Mouse (Mus musculus): Measurements from ENCODE around the gene Ptprn2. TPM values are rescaled to one million over a fixed set of nuclear protein-coding genes. Genes with fewer than 3 reads are reported as not detected.

Ptprn2 gene
- polyA plus RNA-seq, 1 experiment from 2014 or later = 0.02 TPM

- Histone ChIP-seq H3K9ac (no peak overlapping the region), H3K9me3 (replicated peaks) (no peaks in the 10 kb centered on the region), H3K36me3 (replicated peaks) (no peaks in the 10 kb centered on the region), H3K4me1 (replicated peaks) (no peaks in the 10 kb centered on the region), H3K4me2 (no peak overlapping the region), H3K27me3 (no peaks in the 10 kb centered on the region), H3K4me3 (replicated peaks) (no peak overlapping the region), H3K27ac (replicated peaks) (no peak overlapping the region)
- no peak for ATAC-seq (ENCODE audit: insufficient read depth)
- WGBS (ENCODE audit: insufficient replicate concordance) = 58% methylated on average over 8 of the region's 8 CpGs
These were observed 108.9 kb downstream of the Ptprn2 start for GRCm38 (mm10) chr12:116594457-116594856.

- WGBS (ENCODE audit: insufficient replicate concordance) = 76% methylated on average over 7 of the region's 7 CpGs
- Histone ChIP-seq H3K4me1 (replicated peaks) (no peaks in the 10 kb centered on the region), H3K27ac (replicated peaks) (no peak overlapping the region), H3K27me3 (no peaks in the 10 kb centered on the region), H3K36me3 (replicated peaks) (no peaks in the 10 kb centered on the region), H3K4me2 (no peak overlapping the region), H3K9me3 (replicated peaks) (no peaks in the 10 kb centered on the region), H3K4me3 (replicated peaks) (no peak overlapping the region), H3K9ac (no peak overlapping the region)
- ATAC-seq (ENCODE audit: insufficient read depth) = no peak
These were observed 109.5 kb downstream of the Ptprn2 start for GRCm38 (mm10) chr12:116594866-116595610.

DNA sequence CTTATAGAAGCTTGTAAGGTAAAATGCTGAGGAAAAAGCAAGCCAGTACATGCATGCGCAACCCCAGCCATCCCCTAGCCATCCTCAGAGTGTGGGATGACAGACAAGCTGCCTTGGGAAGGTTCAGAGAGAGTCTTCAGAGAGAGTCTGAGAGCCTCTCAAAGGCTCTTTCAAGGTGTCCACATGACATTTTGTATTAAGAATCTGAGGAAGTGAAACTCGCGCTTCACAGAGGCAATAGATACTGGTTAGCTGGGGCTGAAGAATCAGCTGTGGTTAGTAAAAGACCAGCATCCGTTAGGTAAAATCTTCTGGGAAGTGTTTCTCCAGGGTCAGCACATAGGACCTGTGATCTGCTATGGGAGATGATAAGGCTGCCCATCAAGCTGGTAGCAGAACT is 110.2 kb downstream of the Ptprn2 start:
- WGBS (ENCODE audit: insufficient replicate concordance) = 70% methylated on average over 4 of the region's 4 CpGs
- no peak overlapping the region for H3K4me3 ChIP-seq (replicated peaks)
- ATAC-seq (ENCODE audit: insufficient read depth) = no peak
- no peaks in the 10 kb centered on the region for H3K27me3 ChIP-seq
- no peaks in the 10 kb centered on the region for H3K4me1 ChIP-seq (replicated peaks)
- H3K36me3 ChIP-seq (replicated peaks) = no peaks in the 10 kb centered on the region
- H3K27ac ChIP-seq (replicated peaks) = no peak overlapping the region
- no peak overlapping the region for H3K4me2 ChIP-seq
- no peaks in the 10 kb centered on the region for H3K9me3 ChIP-seq (replicated peaks)
- H3K9ac ChIP-seq = no peak overlapping the region

DNA sequence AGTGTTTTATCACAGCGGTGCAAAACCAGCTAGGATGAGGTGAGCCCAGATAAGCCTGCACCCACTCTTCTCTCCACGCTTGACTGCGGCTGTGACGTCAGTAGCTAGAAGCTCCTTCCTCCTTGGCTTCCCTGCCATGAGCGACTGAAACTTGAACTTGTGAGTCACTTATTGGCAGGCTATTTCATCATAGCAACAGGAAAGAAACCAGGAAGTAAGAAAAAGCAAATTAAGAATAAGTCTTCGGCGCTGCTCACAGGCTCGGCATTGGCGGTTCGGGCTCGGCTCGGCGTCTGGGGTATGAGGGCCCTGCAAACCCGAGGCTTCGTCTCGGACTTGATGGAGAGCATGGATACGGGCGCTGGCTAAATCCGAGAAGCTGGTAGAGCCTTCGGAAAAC is 111.5 kb downstream of the Ptprn2 start:
- H3K4me1 ChIP-seq (replicated peaks) = no peaks in the 10 kb centered on the region
- WGBS (ENCODE audit: insufficient replicate concordance) = 65% methylated on average over 20 of the region's 20 CpGs
- no peaks in the 10 kb centered on the region for H3K9me3 ChIP-seq (replicated peaks)
- no peak overlapping the region for H3K27ac ChIP-seq (replicated peaks)
- H3K4me2 ChIP-seq = no peak overlapping the region
- H3K4me3 ChIP-seq (replicated peaks) = no peak overlapping the region
- no peaks in the 10 kb centered on the region for H3K27me3 ChIP-seq
- ATAC-seq (ENCODE audit: insufficient read depth) = no peak
- no peak overlapping the region for H3K9ac ChIP-seq
- no peaks in the 10 kb centered on the region for H3K36me3 ChIP-seq (replicated peaks)

DNA sequence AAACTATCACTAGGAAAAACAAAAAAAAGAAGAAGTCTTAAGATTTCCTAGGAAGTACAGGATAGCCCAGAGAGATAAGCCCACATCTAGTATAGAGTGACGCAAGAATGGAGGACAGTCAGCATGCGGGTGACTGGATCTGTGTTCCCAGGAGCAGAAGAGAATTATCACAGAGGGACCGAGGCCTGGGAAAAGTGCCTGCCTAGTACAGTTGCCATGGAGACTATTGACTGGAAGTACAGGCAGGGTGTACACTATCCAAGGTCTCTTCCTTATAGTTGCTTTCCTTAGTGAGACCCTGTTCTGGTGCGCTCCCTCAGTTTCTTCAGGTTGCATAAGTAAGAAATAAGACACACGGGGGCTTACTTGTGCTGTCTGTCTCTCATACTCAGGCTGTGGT is 112.2 kb downstream of the Ptprn2 start:
- no peaks in the 10 kb centered on the region for H3K4me1 ChIP-seq (replicated peaks)
- no peak overlapping the region for H3K27ac ChIP-seq (replicated peaks)
- WGBS (ENCODE audit: insufficient replicate concordance) = 71% methylated on average over 5 of the region's 5 CpGs
- H3K4me3 ChIP-seq (replicated peaks) = no peak overlapping the region
- no peaks in the 10 kb centered on the region for H3K9me3 ChIP-seq (replicated peaks)
- no peak overlapping the region for H3K4me2 ChIP-seq
- no peak overlapping the region for H3K9ac ChIP-seq
- H3K27me3 ChIP-seq = no peaks in the 10 kb centered on the region
- ATAC-seq (ENCODE audit: insufficient read depth) = no peak
- no peaks in the 10 kb centered on the region for H3K36me3 ChIP-seq (replicated peaks)

- no peak for ATAC-seq (ENCODE audit: insufficient read depth)
- H3K4me2 ChIP-seq = no peak overlapping the region
- WGBS (ENCODE audit: insufficient replicate concordance) = 56% methylated on average over 8 of the region's 8 CpGs
- H3K36me3 ChIP-seq (replicated peaks) = no peaks in the 10 kb centered on the region
- H3K9ac ChIP-seq = no peak overlapping the region
- no peaks in the 10 kb centered on the region for H3K9me3 ChIP-seq (replicated peaks)
- H3K27me3 ChIP-seq = no peaks in the 10 kb centered on the region
- H3K4me1 ChIP-seq (replicated peaks) = no peaks in the 10 kb centered on the region
- no peak overlapping the region for H3K4me3 ChIP-seq (replicated peaks)
- H3K27ac ChIP-seq (replicated peaks) = no peak overlapping the region
These were observed 112.8 kb downstream of the Ptprn2 start for GRCm38 (mm10) chr12:116598123-116599005.

GRCm38 (mm10) chr12:116599537-116599936 is 114.0 kb downstream of the Ptprn2 start:
- no peak overlapping the region for H3K9ac ChIP-seq
- H3K27me3 ChIP-seq = no peaks in the 10 kb centered on the region
- no peaks in the 10 kb centered on the region for H3K36me3 ChIP-seq (replicated peaks)
- H3K4me2 ChIP-seq = no peak overlapping the region
- ATAC-seq (ENCODE audit: insufficient read depth) = no peak
- WGBS (ENCODE audit: insufficient replicate concordance) = 61% methylated on average over 1 of the region's 1 CpGs
- H3K4me1 ChIP-seq (replicated peaks) = no peaks in the 10 kb centered on the region
- no peak overlapping the region for H3K27ac ChIP-seq (replicated peaks)
- no peak overlapping the region for H3K4me3 ChIP-seq (replicated peaks)
- H3K9me3 ChIP-seq (replicated peaks) = no peaks in the 10 kb centered on the region

- no peaks in the 10 kb centered on the region for H3K27me3 ChIP-seq
- H3K4me1 ChIP-seq (replicated peaks) = no peaks in the 10 kb centered on the region
- no peak overlapping the region for H3K9ac ChIP-seq
- no peak overlapping the region for H3K4me2 ChIP-seq
- no peaks in the 10 kb centered on the region for H3K36me3 ChIP-seq (replicated peaks)
- H3K9me3 ChIP-seq (replicated peaks) = no peaks in the 10 kb centered on the region
- no peak for ATAC-seq (ENCODE audit: insufficient read depth)
- H3K4me3 ChIP-seq (replicated peaks) = no peak overlapping the region
- no peak overlapping the region for H3K27ac ChIP-seq (replicated peaks)
- WGBS (ENCODE audit: insufficient replicate concordance) = 62% methylated on average over 6 of the region's 6 CpGs
These were observed 114.5 kb downstream of the Ptprn2 start for GRCm38 (mm10) chr12:116600054-116600453.

GRCm38 (mm10) chr12:116601395-116601794 is 115.9 kb downstream of the Ptprn2 start:
- no peak overlapping the region for H3K27ac ChIP-seq (replicated peaks)
- H3K4me3 ChIP-seq (replicated peaks) = no peak overlapping the region
- no peak overlapping the region for H3K4me2 ChIP-seq
- no peaks in the 10 kb centered on the region for H3K9me3 ChIP-seq (replicated peaks)
- 57% methylated on average over 3 of the region's 3 CpGs for WGBS (ENCODE audit: insufficient replicate concordance)
- no peaks in the 10 kb centered on the region for H3K4me1 ChIP-seq (replicated peaks)
- H3K36me3 ChIP-seq (replicated peaks) = no peaks in the 10 kb centered on the region
- no peak overlapping the region for H3K9ac ChIP-seq
- no peak for ATAC-seq (ENCODE audit: insufficient read depth)
- H3K27me3 ChIP-seq = no peaks in the 10 kb centered on the region

GRCm38 (mm10) chr12:116601921-116602320 is 116.4 kb downstream of the Ptprn2 start:
- Histone ChIP-seq H3K36me3 (replicated peaks) (no peaks in the 10 kb centered on the region), H3K4me1 (replicated peaks) (no peaks in the 10 kb centered on the region), H3K4me3 (replicated peaks) (no peak overlapping the region), H3K9me3 (replicated peaks) (no peaks in the 10 kb centered on the region), H3K27me3 (no peaks in the 10 kb centered on the region), H3K9ac (no peak overlapping the region), H3K27ac (replicated peaks) (no peak overlapping the region), H3K4me2 (no peak overlapping the region)
- WGBS (ENCODE audit: insufficient replicate concordance) = 54% methylated on average over 5 of the region's 5 CpGs
- ATAC-seq (ENCODE audit: insufficient read depth) = no peak

- Histone ChIP-seq H3K4me3 (replicated peaks) (no peak overlapping the region), H3K9ac (no peak overlapping the region), H3K9me3 (replicated peaks) (no peaks in the 10 kb centered on the region), H3K4me2 (no peak overlapping the region), H3K27ac (replicated peaks) (no peak overlapping the region), H3K27me3 (no peaks in the 10 kb centered on the region), H3K4me1 (replicated peaks) (no peaks in the 10 kb centered on the region), H3K36me3 (replicated peaks) (no peaks in the 10 kb centered on the region)
- WGBS (ENCODE audit: insufficient replicate concordance) = 61% methylated on average over 6 of the region's 6 CpGs
- no peak for ATAC-seq (ENCODE audit: insufficient read depth)
These were observed 123.1 kb downstream of the Ptprn2 start for GRCm38 (mm10) chr12:116608598-116608997.
